Mouse (Mus musculus) Patski (cell line): Measurements from ENCODE around the gene Arsb. TPM values are rescaled to one million over a fixed set of nuclear protein-coding genes. Genes with fewer than 3 reads are reported as not detected.

ENCODE experiments used
- ATAC-seq: fragments of 100-300 bp; one replicate; pipeline ENCODE4 v1.8.0; 2021
- CTCF ChIA-PET: fragments of 350-600 bp; sonication (Branson Sonifier 250); formaldehyde crosslinking; loops from one replicate; lab custom pipeline; 2022; ENCODE audit warnings: inconsistent platforms; lab: Charles Lee
- POLR2A ChIA-PET: fragments of 350-600 bp; sonication (Branson Sonifier 250); formaldehyde crosslinking; loops from one replicate; lab custom pipeline; 2022; ENCODE audit warnings: antibody characterized with exemption, inconsistent platforms; lab: Charles Lee
- DNase-seq: peaks from one replicate; pipeline ENCODE4 v3.0.0-alpha.2; 2011; ENCODE audit warnings: low read depth, low spot score
- H3K27me3 ChIP-seq: fragments of 371-371 bp; one replicate; pipeline ENCODE4 v1.5.1; 2021
- CTCF ChIP-seq: fragments of 100-300 bp; IDR thresholded peaks from one replicate; pipeline ENCODE4 v1.5.1; 2021
- in situ Hi-C: fragments of 300-500 bp; cut with MboI; formaldehyde crosslinking; loops from 3 replicates; pipeline ENCODE4 v1.11.1; 2018; ENCODE audit warnings: low pct_unique_long_range_greater_than_20kb, mixed read lengths
- polyA plus RNA-seq: library from polyadenylated mRNA; unstranded; gene quantifications from one replicate; pipeline ENCODE4 v1.2.3, GENCODE M21; 2021

Arsb gene
- polyA plus RNA-seq, 1 experiment from 2014 or later: 82.1 TPM

DNA sequence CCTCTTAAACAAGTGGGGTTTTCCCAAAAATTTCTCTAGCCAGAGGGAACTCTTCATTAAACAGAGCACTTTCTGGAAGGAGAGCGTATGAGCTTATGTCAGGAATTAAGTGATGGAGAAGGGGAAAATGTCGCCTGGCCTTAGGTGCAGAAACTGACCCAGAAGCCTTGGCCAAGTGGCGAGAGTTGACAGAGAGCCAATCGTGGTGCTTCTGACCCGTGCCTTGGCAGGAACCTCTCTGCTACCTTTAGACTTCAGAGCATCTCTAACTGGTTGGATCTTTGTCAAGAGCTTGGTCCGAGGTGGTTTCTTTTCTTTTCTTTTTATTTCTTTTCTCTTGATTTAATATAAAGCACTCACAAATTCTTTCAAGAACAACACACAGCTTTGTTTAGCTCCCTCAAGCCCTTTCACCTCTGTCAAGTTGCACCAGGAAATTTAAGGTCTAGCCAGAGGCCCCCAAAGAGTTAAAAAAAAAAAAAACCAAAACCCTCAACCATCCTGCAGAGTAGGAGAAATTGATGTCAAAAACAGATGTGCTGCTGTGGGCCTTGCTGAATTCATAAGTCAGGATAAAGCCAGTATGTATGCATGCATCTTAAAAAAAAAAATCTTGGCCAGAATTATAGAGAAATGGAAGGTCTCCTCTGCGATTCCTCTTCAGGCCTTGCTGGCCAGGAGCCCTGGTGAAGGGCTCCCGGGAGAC is 67.2 kb downstream of the Arsb start:
- in situ Hi-C loops: no loop called here
- CTCF ChIA-PET: interaction anchor here (2.3 kb wide), 1 partner anchor 9 kb away, joined by 5 read pairs; no protein-coding TSS in a partner anchor
- no peaks in the 10 kb centered on the region for H3K27me3 ChIP-seq
- POLR2A ChIA-PET: interaction anchor here (0.7 kb wide), 1 partner anchor 357 kb away, joined by 3 read pairs; no protein-coding TSS in a partner anchor
- TF ChIP-seq CTCF: no peak
- ATAC-seq: no peak
- DNase-seq: no peak

DNA sequence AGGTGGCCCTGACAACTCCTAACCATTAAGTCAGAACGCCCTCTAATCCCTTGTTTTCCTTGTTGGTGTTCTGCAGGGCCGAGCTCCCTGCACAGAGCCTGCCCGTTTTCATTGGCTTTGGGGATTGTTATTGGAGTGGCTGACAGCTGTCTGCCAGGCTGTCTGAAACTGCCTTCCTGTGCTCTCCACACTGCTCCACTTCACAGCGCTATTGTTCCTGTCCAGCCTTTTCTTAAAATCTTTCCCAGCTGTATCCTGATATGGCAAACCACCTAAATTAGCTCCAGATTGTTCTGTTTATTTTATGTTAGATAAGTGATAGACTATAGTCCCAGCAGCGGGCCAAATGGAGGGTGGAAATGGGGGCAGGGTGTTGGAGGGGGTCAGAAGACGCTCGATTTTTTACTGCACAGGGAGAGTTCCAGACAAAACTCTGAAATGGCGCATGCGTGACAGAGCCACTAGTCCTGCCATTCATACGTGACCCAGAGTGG is 67.8 kb downstream of the Arsb start:
- ChIA-PET CTCF (interaction anchor here (2.3 kb wide), 1 partner anchor 10 kb away, joined by 5 read pairs; no protein-coding TSS in a partner anchor), POLR2A (interaction anchor here (0.7 kb wide), 1 partner anchor 356 kb away, joined by 3 read pairs; no protein-coding TSS in a partner anchor)
- H3K27me3 ChIP-seq: no peaks in the 10 kb centered on the region
- no peak for TF ChIP-seq CTCF
- no peak for DNase-seq
- in situ Hi-C loops: no loop called here
- ATAC-seq: no peak

DNA sequence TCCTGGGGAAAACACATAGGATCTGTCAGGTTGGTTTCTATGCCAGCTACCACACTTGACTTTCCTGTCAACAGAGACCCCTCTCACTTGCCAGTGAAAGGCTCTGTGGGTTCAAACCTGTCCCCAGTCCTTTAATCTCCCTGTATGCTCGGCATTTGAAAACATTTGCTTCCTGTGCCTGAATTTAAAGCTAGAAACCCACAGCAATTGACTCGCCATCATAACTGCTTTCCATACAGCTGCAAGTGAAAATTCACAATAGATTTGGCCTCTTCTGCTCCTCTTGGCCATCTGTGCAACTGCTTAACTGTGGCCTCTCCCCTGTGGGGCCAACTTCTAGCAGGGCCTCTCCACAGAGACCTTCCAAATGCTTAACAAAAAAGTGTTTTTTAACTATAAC is 68.3 kb downstream of the Arsb start:
- ATAC-seq (no peak), DNase-seq (no peak)
- POLR2A ChIA-PET: no interaction called here
- in situ Hi-C loops: no loop called here
- CTCF ChIA-PET: interaction anchor here (2.3 kb wide), 1 partner anchor 10 kb away, joined by 5 read pairs; no protein-coding TSS in a partner anchor
- no peaks in the 10 kb centered on the region for H3K27me3 ChIP-seq
- no peak for TF ChIP-seq CTCF

DNA sequence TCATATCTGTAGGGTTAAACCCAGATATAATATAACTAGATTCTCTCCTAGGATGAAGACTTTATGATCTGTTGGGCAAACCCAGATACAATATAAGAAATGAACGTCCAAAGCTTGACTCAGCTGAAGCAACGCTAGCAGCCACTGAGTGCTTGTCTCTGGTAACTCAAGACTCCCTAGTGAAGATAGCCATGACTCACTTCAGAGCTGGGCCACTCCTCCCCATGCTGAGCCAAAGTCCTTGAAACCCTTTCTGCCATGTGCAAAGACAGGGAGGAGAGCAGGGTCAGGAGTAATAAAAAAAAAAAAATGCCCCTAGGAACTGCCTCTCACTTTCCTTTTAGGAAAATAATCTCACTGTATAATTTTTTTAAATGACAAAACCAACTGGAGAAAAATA is 68.7 kb downstream of the Arsb start:
- no peak for ATAC-seq
- CTCF ChIA-PET: no interaction called here
- no peak for DNase-seq
- TF ChIP-seq CTCF: no peak
- in situ Hi-C loops: no loop called here
- no peaks in the 10 kb centered on the region for H3K27me3 ChIP-seq
- POLR2A ChIA-PET: no interaction called here

DNA sequence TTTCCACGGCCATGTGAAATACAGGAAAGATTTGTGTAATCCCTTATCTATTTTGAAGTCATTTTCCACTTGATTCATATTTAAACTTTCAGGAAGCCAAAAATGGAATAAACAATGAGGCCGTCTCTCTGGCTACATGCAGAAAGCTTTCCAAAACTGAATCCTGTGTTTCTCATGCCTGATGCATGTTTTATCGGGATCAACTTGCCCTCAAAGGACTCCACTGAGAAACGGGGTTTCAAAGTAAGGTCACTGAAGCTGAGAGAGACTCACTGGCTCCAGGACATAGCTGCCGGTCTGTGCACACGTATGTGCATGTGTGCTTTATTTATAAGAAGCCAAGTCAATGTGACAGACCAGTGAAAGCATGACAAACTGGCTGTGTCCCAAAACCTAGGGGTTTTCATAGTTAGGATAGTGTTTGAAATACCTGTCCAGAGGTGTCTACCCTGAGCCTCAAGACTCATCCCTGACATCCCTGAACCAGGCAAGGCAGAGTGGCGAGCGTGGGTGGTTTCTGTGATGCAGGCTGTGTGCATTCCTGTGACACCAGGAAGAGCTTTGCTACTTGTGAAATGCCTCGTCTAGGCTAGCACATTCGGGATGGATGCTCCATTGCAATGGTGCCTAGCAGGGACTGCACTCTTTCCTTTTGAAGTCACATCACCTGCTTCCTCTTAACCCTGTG is 75.5 kb downstream of the Arsb start:
- ChIA-PET POLR2A (interaction anchor here (0.6 kb wide), 1 partner anchor 164 kb away, joined by 7 read pairs; no protein-coding TSS in a partner anchor), CTCF (no interaction called here)
- TF ChIP-seq CTCF: no peak
- in situ Hi-C loops: no loop called here
- DNase-seq: no peak
- no peak for ATAC-seq
- H3K27me3 ChIP-seq: no peaks in the 10 kb centered on the region

DNA sequence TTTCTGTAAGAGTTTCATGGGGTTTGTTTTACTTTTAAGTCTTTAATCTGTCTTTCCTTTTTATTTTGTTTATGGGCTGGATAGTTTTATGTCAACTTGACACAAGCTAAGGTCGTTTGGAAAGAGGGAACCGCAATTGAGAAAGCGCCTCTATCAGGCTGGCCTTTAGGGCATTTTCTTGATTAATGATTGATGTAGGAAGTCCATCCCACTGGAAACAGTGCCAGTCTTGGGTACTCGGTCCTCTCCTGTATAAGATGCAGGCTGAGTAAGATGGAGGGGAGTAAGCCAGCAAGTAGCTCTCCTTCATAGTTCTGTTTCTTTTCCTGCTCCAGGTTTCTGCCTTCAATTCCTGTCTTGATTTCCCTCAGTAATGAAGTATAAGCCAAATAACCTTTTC is 76.2 kb downstream of the Arsb start:
- no peak for TF ChIP-seq CTCF
- ATAC-seq: peak; percentile 54
- DNase-seq: no peak
- ChIA-PET CTCF (no interaction called here), POLR2A (interaction anchor here (0.6 kb wide), 2 partner anchors 164 to 165 kb away, joined by 3 to 7 read pairs; no protein-coding TSS in a partner anchor)
- no peaks in the 10 kb centered on the region for H3K27me3 ChIP-seq
- in situ Hi-C loops: no loop called here

DNA sequence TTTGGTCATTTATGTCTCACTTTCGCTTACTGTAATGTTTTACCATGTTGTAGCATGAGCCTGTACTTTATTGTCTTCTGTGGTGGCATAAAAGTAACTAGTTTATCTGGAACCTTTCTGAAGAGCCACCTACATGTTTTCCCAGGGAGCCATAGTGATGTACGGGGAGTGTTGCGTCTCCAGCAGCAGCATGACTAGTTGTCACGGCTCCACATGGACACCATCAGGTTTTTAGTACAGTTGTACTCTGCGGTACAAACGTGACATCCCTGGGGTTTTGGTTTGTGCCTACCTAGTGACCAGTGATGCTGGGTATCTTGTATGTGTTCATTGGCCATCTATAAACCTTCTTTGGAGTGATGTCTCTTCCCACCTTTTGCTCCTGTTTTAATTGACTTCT is 77.2 kb downstream of the Arsb start:
- TF ChIP-seq CTCF: no peak
- no peaks in the 10 kb centered on the region for H3K27me3 ChIP-seq
- DNase-seq: no peak
- CTCF ChIA-PET: no interaction called here
- ATAC-seq: no peak
- in situ Hi-C loops: no loop called here
- POLR2A ChIA-PET: no interaction called here

DNA sequence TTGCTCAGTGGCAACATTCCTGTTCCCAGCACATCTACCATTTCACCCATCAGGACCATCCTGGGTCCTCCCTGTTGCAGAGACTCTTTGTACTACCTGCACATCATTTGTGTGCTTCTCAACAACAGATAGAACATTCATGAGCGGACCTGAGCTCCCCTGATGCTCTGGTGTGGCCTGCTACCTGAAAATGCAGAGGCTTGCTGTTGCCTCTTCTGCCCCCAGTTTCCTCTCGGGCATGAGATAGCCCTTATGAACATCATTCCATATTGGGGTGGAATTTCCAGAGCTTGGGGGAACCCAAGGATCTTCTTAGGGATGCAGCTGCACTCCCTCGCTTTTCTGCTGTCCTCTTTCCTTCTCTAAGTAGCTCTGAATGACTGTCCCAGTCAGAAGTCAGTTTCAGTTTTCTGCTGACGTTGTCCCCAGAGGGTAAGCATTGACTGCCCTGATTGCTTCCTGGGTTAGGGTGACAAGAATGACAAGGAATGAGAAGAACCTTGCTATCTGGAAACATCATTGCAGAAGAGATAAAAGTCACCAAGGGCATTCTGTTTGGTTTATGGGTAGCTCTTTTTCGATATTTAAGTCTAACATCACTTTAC is 78.4 kb downstream of the Arsb start:
- CTCF ChIA-PET: interaction anchor here (1.0 to 2.1 kb wide), 4 partner anchors 8 to 29 kb away, joined by 3 to 9 read pairs (median 4); no protein-coding TSS in a partner anchor
- no peak for ATAC-seq

DNA sequence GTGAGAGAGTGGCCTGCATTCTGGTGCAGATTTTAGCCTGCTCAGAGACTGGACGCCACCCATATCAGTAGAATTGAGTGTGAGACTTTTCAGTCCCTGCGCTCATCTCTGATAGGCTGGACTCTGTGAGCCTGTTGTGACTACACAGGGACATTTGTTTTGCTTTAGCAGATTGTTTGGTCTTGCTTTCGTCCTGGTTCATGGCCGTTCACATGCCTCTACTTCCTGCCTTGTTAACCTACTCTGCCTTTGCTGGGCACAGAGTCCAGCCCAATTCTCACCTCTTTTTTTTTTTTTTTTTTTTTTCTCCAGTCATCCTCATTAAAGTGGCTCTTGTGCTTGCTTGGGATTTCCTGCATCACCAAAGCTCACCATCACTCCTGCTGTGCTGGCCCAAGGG is 79.2 kb downstream of the Arsb start:
- ChIA-PET POLR2A (no interaction called here), CTCF (interaction anchor here (1.4 to 2.1 kb wide), 3 partner anchors 14 to 29 kb away, joined by 3 to 9 read pairs (median 4); no protein-coding TSS in a partner anchor)
- ATAC-seq: no peak
- no peak for DNase-seq
- no peaks in the 10 kb centered on the region for H3K27me3 ChIP-seq
- in situ Hi-C loops: no loop called here
- no peak for TF ChIP-seq CTCF

More for the DNA sequence above, 78.4 kb downstream of the Arsb start:
- in situ Hi-C loops: no loop called here
- no peak for DNase-seq
- POLR2A ChIA-PET: interaction anchor here (0.9 kb wide), 1 partner anchor 429 kb away, joined by 3 read pairs; no protein-coding TSS in a partner anchor
- TF ChIP-seq CTCF: no peak
- H3K27me3 ChIP-seq: no peaks in the 10 kb centered on the region

DNA sequence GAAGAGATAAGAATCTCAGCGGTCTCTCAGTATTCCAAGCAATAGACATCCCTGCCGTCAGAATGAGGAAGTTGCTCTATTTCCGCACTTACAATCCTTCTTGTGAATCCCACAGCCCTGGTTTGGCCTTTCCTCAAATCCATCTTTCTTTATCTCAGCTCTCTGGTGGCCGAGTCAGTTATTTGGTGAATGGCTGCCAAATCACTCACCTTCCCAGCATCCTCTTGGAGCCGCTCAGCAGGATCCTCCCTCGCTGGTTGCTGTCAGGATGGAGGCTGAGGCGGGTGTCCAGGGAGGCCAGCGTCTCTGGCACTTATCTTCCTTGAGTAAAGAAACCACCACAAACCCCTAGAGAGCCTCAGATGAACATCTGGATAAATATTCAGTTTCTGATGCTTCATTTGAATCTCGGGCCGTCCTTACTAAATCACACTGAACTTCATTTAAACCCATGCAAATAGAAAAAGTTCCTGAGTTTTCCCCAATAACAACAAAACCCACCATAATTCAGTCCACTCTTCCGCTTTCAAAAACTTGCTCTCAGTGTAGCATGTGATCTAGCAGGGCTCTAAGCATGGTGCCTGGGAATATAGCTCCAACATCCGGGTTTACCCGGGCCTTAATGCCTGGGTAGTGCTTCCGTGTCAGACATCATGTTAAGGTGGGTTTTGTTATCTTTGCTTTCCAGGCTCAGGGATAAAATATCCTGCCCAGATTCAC is 81.1 kb downstream of the Arsb start:
- TF ChIP-seq CTCF: no peak
- no peak for DNase-seq
- no peak for ATAC-seq
- ChIA-PET POLR2A (no interaction called here), CTCF (no interaction called here)
- no peaks in the 10 kb centered on the region for H3K27me3 ChIP-seq
- in situ Hi-C loops: no loop called here
